Mouse (Mus musculus): ENCODE data around the gene Trpc4. TPM values are rescaled to one million over a fixed set of nuclear protein-coding genes. Genes with fewer than 3 reads are reported as not detected.

The Trpc4 gene
- 1.1 TPM in 2 replicates for polyA plus RNA-seq (2015; fragmentation: Nextera tagmentation; extraction: Ambion mirVana)

GRCm38 (mm10) chr3:54155639-54156315 lies at the start of gene Trpc4:
TSS of gene Trpc4 (plus strand) at chr3:54156035.
- 1% methylated on average over 36 of the region's 36 CpGs for WGBS
- Histone ChIP-seq H3K9me3 (replicated peaks) (no peaks in the 10 kb centered on the region), H3K27ac (replicated peaks) (no peak within 1 kb of the TSS), H3K9ac (peak within 1 kb of the TSS; percentile 37), H3K4me1 (peaks cover 28% of the 10 kb centered on the region), H3K36me3 (no peaks in the 10 kb centered on the region), H3K4me2 (replicated peaks) (peak within 1 kb of the TSS; percentile 89), H3K27me3 (peaks cover 34% of the 10 kb centered on the region), H3K4me3 (replicated peaks) (peak within 1 kb of the TSS; percentile 49)
- ATAC-seq (ENCODE audit: insufficient number of reproducible peaks, low FRiP score, low TSS enrichment, low read depth): peak; percentile 34; the same call in 1 of the 2 replicates

- H3K36me3 ChIP-seq: no peaks in the 10 kb centered on the region
- H3K4me2 ChIP-seq (replicated peaks): no peak overlapping the region
- H3K9ac ChIP-seq: no peak overlapping the region
- H3K27ac ChIP-seq (replicated peaks): no peak overlapping the region
- no peaks in the 10 kb centered on the region for H3K27me3 ChIP-seq
- H3K9me3 ChIP-seq (replicated peaks): no peaks in the 10 kb centered on the region
- no peaks in the 10 kb centered on the region for H3K4me1 ChIP-seq
- no peak overlapping the region for H3K4me3 ChIP-seq (replicated peaks)
- ATAC-seq (ENCODE audit: insufficient number of reproducible peaks, low FRiP score, low TSS enrichment, low read depth): no peak
- WGBS: 79% methylated on average over 9 of the region's 9 CpGs
Measured at GRCm38 (mm10) chr3:54111489-54111888, 44.3 kb upstream of the Trpc4 start.

GRCm38 (mm10) chr3:54135376-54135775 lies 20.5 kb upstream of the Trpc4 start:
- Histone ChIP-seq H3K36me3 (no peaks in the 10 kb centered on the region), H3K27ac (replicated peaks) (no peak overlapping the region), H3K4me2 (replicated peaks) (no peak overlapping the region), H3K4me1 (no peaks in the 10 kb centered on the region), H3K9ac (no peak overlapping the region), H3K27me3 (no peaks in the 10 kb centered on the region), H3K4me3 (replicated peaks) (no peak overlapping the region), H3K9me3 (replicated peaks) (no peaks in the 10 kb centered on the region)
- 41% methylated on average over 5 of the region's 5 CpGs for WGBS
- ATAC-seq (ENCODE audit: insufficient number of reproducible peaks, low FRiP score, low TSS enrichment, low read depth): no peak

- no peak overlapping the region for H3K9ac ChIP-seq
- H3K27me3 ChIP-seq: no peaks in the 10 kb centered on the region
- no peak for ATAC-seq (ENCODE audit: insufficient number of reproducible peaks, low FRiP score, low TSS enrichment, low read depth)
- no peak overlapping the region for H3K4me3 ChIP-seq (replicated peaks)
- H3K4me1 ChIP-seq: no peaks in the 10 kb centered on the region
- H3K27ac ChIP-seq (replicated peaks): no peak overlapping the region
- H3K4me2 ChIP-seq (replicated peaks): no peak overlapping the region
- no peaks in the 10 kb centered on the region for H3K36me3 ChIP-seq
- H3K9me3 ChIP-seq (replicated peaks): no peaks in the 10 kb centered on the region
- WGBS: 73% methylated on average over 2 of the region's 2 CpGs
Measured at GRCm38 (mm10) chr3:54141376-54141775, 14.5 kb upstream of the Trpc4 start.

- ATAC-seq (ENCODE audit: insufficient number of reproducible peaks, low FRiP score, low TSS enrichment, low read depth): peak; percentile 63; the same call in 1 of the 2 replicates
- WGBS: 2% methylated on average over 16 of the region's 16 CpGs
- peaks cover 34% of the 10 kb centered on the region for H3K27me3 ChIP-seq
- H3K9ac ChIP-seq: no peak overlapping the region
- H3K36me3 ChIP-seq: no peaks in the 10 kb centered on the region
- H3K4me2 ChIP-seq (replicated peaks): peak overlapping the region; percentile 89
- H3K4me3 ChIP-seq (replicated peaks): peak overlapping the region; percentile 49
- H3K9me3 ChIP-seq (replicated peaks): no peaks in the 10 kb centered on the region
- H3K4me1 ChIP-seq: peaks cover 28% of the 10 kb centered on the region
- H3K27ac ChIP-seq (replicated peaks): no peak overlapping the region
Measured at GRCm38 (mm10) chr3:54154844-54155638, 794 bp upstream of the Trpc4 start.

GRCm38 (mm10) chr3:54156316-54157000 lies 623 bp downstream of the Trpc4 start:
- ATAC-seq (ENCODE audit: insufficient number of reproducible peaks, low FRiP score, low TSS enrichment, low read depth): no peak
- Histone ChIP-seq H3K36me3 (no peaks in the 10 kb centered on the region), H3K4me3 (replicated peaks) (peak overlapping the region; percentile 49), H3K9me3 (replicated peaks) (no peaks in the 10 kb centered on the region), H3K27ac (replicated peaks) (no peak overlapping the region), H3K9ac (peak overlapping the region; percentile 37), H3K4me1 (peaks cover 28% of the 10 kb centered on the region), H3K4me2 (replicated peaks) (peak overlapping the region; percentile 89), H3K27me3 (peaks cover 34% of the 10 kb centered on the region)
- under 1% methylated on average over 28 of the region's 28 CpGs for WGBS

- no peak for ATAC-seq (ENCODE audit: insufficient number of reproducible peaks, low FRiP score, low TSS enrichment, low read depth)
- Histone ChIP-seq H3K36me3 (no peaks in the 10 kb centered on the region), H3K9ac (no peak overlapping the region), H3K9me3 (replicated peaks) (no peaks in the 10 kb centered on the region), H3K4me1 (no peaks in the 10 kb centered on the region), H3K4me3 (replicated peaks) (no peak overlapping the region), H3K4me2 (replicated peaks) (no peak overlapping the region), H3K27ac (replicated peaks) (no peak overlapping the region), H3K27me3 (no peaks in the 10 kb centered on the region)
Measured at GRCm38 (mm10) chr3:54170701-54171100, 14.9 kb downstream of the Trpc4 start.

- no peak for ATAC-seq (ENCODE audit: insufficient number of reproducible peaks, low FRiP score, low TSS enrichment, low read depth)
- H3K4me1 ChIP-seq: no peaks in the 10 kb centered on the region
- H3K27ac ChIP-seq (replicated peaks): no peak overlapping the region
- H3K9ac ChIP-seq: no peak overlapping the region
- H3K27me3 ChIP-seq: no peaks in the 10 kb centered on the region
- H3K9me3 ChIP-seq (replicated peaks): no peaks in the 10 kb centered on the region; the same call in 1 of the 2 replicates
- WGBS: 76% methylated on average over 1 of the region's 1 CpGs
- no peak overlapping the region for H3K4me2 ChIP-seq (replicated peaks)
- H3K36me3 ChIP-seq: no peaks in the 10 kb centered on the region
- H3K4me3 ChIP-seq (replicated peaks): no peak overlapping the region
Measured at GRCm38 (mm10) chr3:54177296-54177695, 21.5 kb downstream of the Trpc4 start.

- 70% methylated on average over 6 of the region's 6 CpGs for WGBS
- H3K36me3 ChIP-seq: no peaks in the 10 kb centered on the region
- no peak overlapping the region for H3K9ac ChIP-seq
- H3K27me3 ChIP-seq: no peaks in the 10 kb centered on the region
- H3K27ac ChIP-seq (replicated peaks): no peak overlapping the region
- H3K4me2 ChIP-seq (replicated peaks): no peak overlapping the region
- no peak for ATAC-seq (ENCODE audit: insufficient number of reproducible peaks, low FRiP score, low TSS enrichment, low read depth)
- H3K9me3 ChIP-seq (replicated peaks): no peaks in the 10 kb centered on the region
- H3K4me1 ChIP-seq: no peaks in the 10 kb centered on the region
- no peak overlapping the region for H3K4me3 ChIP-seq (replicated peaks)
Measured at GRCm38 (mm10) chr3:54190932-54191668, 35.3 kb downstream of the Trpc4 start.

- ATAC-seq (ENCODE audit: insufficient number of reproducible peaks, low FRiP score, low TSS enrichment, low read depth): no peak
- 69% methylated on average over 5 of the region's 5 CpGs for WGBS
Measured at GRCm38 (mm10) chr3:54201231-54201630, 45.4 kb downstream of the Trpc4 start.

GRCm38 (mm10) chr3:54204386-54204785 lies 48.6 kb downstream of the Trpc4 start:
- WGBS: 78% methylated on average over 5 of the region's 5 CpGs
- no peaks in the 10 kb centered on the region for H3K9me3 ChIP-seq (replicated peaks)
- H3K27ac ChIP-seq (replicated peaks): no peak overlapping the region
- no peak overlapping the region for H3K4me3 ChIP-seq (replicated peaks)
- H3K36me3 ChIP-seq: no peaks in the 10 kb centered on the region
- H3K27me3 ChIP-seq: no peaks in the 10 kb centered on the region
- no peak overlapping the region for H3K9ac ChIP-seq
- ATAC-seq (ENCODE audit: insufficient number of reproducible peaks, low FRiP score, low TSS enrichment, low read depth): no peak
- no peak overlapping the region for H3K4me2 ChIP-seq (replicated peaks)
- no peaks in the 10 kb centered on the region for H3K4me1 ChIP-seq

More at GRCm38 (mm10) chr3:54201231-54201630, 45.4 kb downstream of the Trpc4 start:
- H3K27ac ChIP-seq (replicated peaks): no peak overlapping the region
- H3K27me3 ChIP-seq: no peaks in the 10 kb centered on the region
- H3K4me2 ChIP-seq (replicated peaks): no peak overlapping the region
- H3K9ac ChIP-seq: no peak overlapping the region
- H3K4me1 ChIP-seq: no peaks in the 10 kb centered on the region
- no peaks in the 10 kb centered on the region for H3K9me3 ChIP-seq (replicated peaks)
- no peaks in the 10 kb centered on the region for H3K36me3 ChIP-seq
- H3K4me3 ChIP-seq (replicated peaks): no peak overlapping the region
